Mouse (Mus musculus): ENCODE results near the gene Olfr689. TPM values are rescaled to one million over a fixed set of nuclear protein-coding genes. Genes with fewer than 3 reads are reported as not detected.
"Not testable (repeated sequence)": the region's sequence is repeated elsewhere in the genome, so short reads cannot be mapped to it uniquely, and the experiment has no call there.

The Olfr689 gene
- polyA plus RNA-seq, 1 experiment from 2014 or later: 0.18 TPM

GRCm38 (mm10) chr7:105356487-105356886 is 45.5 kb downstream of the Olfr689 start:
- H3K27ac ChIP-seq (replicated peaks; ENCODE audit: low read depth, low read length); H3K9me3 ChIP-seq (ENCODE audit: control insufficient read depth, low read length); H3K4me3 ChIP-seq (ENCODE audit: low read depth, low read length); H3K4me1 ChIP-seq (ENCODE audit: control insufficient read depth, insufficient read depth, low read length); H3K4me2 ChIP-seq (ENCODE audit: low read depth, low read length); H3K9ac ChIP-seq (ENCODE audit: low read depth, low read length); H3K27me3 ChIP-seq (replicated peaks; ENCODE audit: control insufficient read depth, insufficient read depth, low read length); ATAC-seq (ENCODE audit: low read depth); H3K36me3 ChIP-seq (ENCODE audit: control insufficient read depth, insufficient read depth, low read length); DNase-seq (ENCODE audit: low spot score): not testable (repeated sequence)
- 86% methylated on average over 1 of the region's 2 CpGs for WGBS

GRCm38 (mm10) chr7:105361713-105362112 is 50.7 kb downstream of the Olfr689 start:
- Histone ChIP-seq H3K4me2 (ENCODE audit: low read depth, low read length) (no peak overlapping the region), H3K4me3 (ENCODE audit: low read depth, low read length) (no peak overlapping the region), H3K9ac (ENCODE audit: low read depth, low read length) (no peak overlapping the region), H3K4me1 (ENCODE audit: control insufficient read depth, insufficient read depth, low read length) (no peaks in the 10 kb centered on the region), H3K36me3 (ENCODE audit: control insufficient read depth, insufficient read depth, low read length) (no peaks in the 10 kb centered on the region), H3K27ac (replicated peaks; ENCODE audit: low read depth, low read length) (no peak overlapping the region), H3K27me3 (replicated peaks; ENCODE audit: control insufficient read depth, insufficient read depth, low read length) (no peaks in the 10 kb centered on the region), H3K9me3 (ENCODE audit: control insufficient read depth, low read length) (no peaks in the 10 kb centered on the region)
- ATAC-seq (ENCODE audit: low read depth) (no peak), DNase-seq (ENCODE audit: low spot score) (no peak)
- WGBS: 79% methylated on average over 2 of the region's 2 CpGs

- no peak for DNase-seq (ENCODE audit: low spot score)
- Histone ChIP-seq H3K27me3 (replicated peaks; ENCODE audit: control insufficient read depth, insufficient read depth, low read length) (no peaks in the 10 kb centered on the region), H3K36me3 (ENCODE audit: control insufficient read depth, insufficient read depth, low read length) (peaks cover 4% of the 10 kb centered on the region; the same call in 1 of the 2 replicates), H3K4me3 (ENCODE audit: low read depth, low read length) (no peak overlapping the region), H3K27ac (replicated peaks; ENCODE audit: low read depth, low read length) (no peak overlapping the region), H3K9me3 (ENCODE audit: control insufficient read depth, low read length) (no peaks in the 10 kb centered on the region), H3K4me1 (ENCODE audit: control insufficient read depth, insufficient read depth, low read length) (no peaks in the 10 kb centered on the region), H3K4me2 (ENCODE audit: low read depth, low read length) (no peak overlapping the region), H3K9ac (ENCODE audit: low read depth, low read length) (no peak overlapping the region)
- WGBS: 84% methylated on average over 5 of the region's 5 CpGs
- no peak for ATAC-seq (ENCODE audit: low read depth)
Observed at GRCm38 (mm10) chr7:105367268-105367667, 56.3 kb downstream of the Olfr689 start.

- Histone ChIP-seq H3K4me3 (ENCODE audit: low read depth, low read length) (no peak within 1 kb of the TSS), H3K36me3 (ENCODE audit: control insufficient read depth, insufficient read depth, low read length) (peaks cover 7% of the 10 kb centered on the region; the same call in 1 of the 2 replicates), H3K9me3 (ENCODE audit: control insufficient read depth, low read length) (no peaks in the 10 kb centered on the region), H3K27me3 (replicated peaks; ENCODE audit: control insufficient read depth, insufficient read depth, low read length) (no peaks in the 10 kb centered on the region), H3K9ac (ENCODE audit: low read depth, low read length) (no peak within 1 kb of the TSS), H3K4me1 (ENCODE audit: control insufficient read depth, insufficient read depth, low read length) (no peaks in the 10 kb centered on the region), H3K4me2 (ENCODE audit: low read depth, low read length) (no peak within 1 kb of the TSS), H3K27ac (replicated peaks; ENCODE audit: low read depth, low read length) (no peak within 1 kb of the TSS)
- ATAC-seq (ENCODE audit: low read depth) (no peak), DNase-seq (ENCODE audit: low spot score) (no peak)
- 93% methylated on average over 1 of the region's 1 CpGs for WGBS
Observed at GRCm38 (mm10) chr7:105367930-105368329, 57.0 kb downstream of the Olfr689 start, which contains the start of gene Olfr692. Gene Olfr692, plus strand, starts transcription at chr7:105368230.

GRCm38 (mm10) chr7:105368521-105368920 is 57.6 kb downstream of the Olfr689 start:
- H3K9me3 ChIP-seq (ENCODE audit: control insufficient read depth, low read length): no peaks in the 10 kb centered on the region
- H3K9ac ChIP-seq (ENCODE audit: low read depth, low read length): no peak overlapping the region
- peaks cover 8% of the 10 kb centered on the region; the same call in 1 of the 2 replicates for H3K36me3 ChIP-seq (ENCODE audit: control insufficient read depth, insufficient read depth, low read length)
- WGBS: 92% methylated on average over 4 of the region's 4 CpGs
- H3K4me2 ChIP-seq (ENCODE audit: low read depth, low read length): no peak overlapping the region
- no peak overlapping the region for H3K27ac ChIP-seq (replicated peaks; ENCODE audit: low read depth, low read length)
- H3K4me3 ChIP-seq (ENCODE audit: low read depth, low read length): no peak overlapping the region
- H3K4me1 ChIP-seq (ENCODE audit: control insufficient read depth, insufficient read depth, low read length): no peaks in the 10 kb centered on the region
- ATAC-seq (ENCODE audit: low read depth) (no peak), DNase-seq (ENCODE audit: low spot score) (no peak)
- H3K27me3 ChIP-seq (replicated peaks; ENCODE audit: control insufficient read depth, insufficient read depth, low read length): no peaks in the 10 kb centered on the region

Other genes with a start within 250 kb of the Olfr689 start
- gene Olfr678, start 246.7 kb upstream of the Olfr689 start, polyA plus RNA-seq (2014; fragmentation: Nextera tagmentation; extraction: Ambion mirVana): not detected in 2 replicates
- 0.06 TPM in 1 of 2 replicates, not detected in the other for gene Olfr679, start 230.0 kb upstream of the Olfr689 start, polyA plus RNA-seq (2014; fragmentation: Nextera tagmentation; extraction: Ambion mirVana)
- not detected in 2 replicates for gene Olfr680-ps1, start 218.3 kb upstream of the Olfr689 start, polyA plus RNA-seq (2014; fragmentation: Nextera tagmentation; extraction: Ambion mirVana)
- gene Olfr681, start 194.3 kb upstream of the Olfr689 start, polyA plus RNA-seq (2014; fragmentation: Nextera tagmentation; extraction: Ambion mirVana): 0.18 TPM in 1 of 2 replicates, not detected in the other
- gene Olfr683, start 164.2 kb upstream of the Olfr689 start, polyA plus RNA-seq (2014; fragmentation: Nextera tagmentation; extraction: Ambion mirVana): not detected in 2 replicates
- gene Olfr684, start 147.5 kb upstream of the Olfr689 start, polyA plus RNA-seq (2014; fragmentation: Nextera tagmentation; extraction: Ambion mirVana): not detected in 2 replicates
- gene Olfr685, start 125.2 kb upstream of the Olfr689 start, polyA plus RNA-seq (2014; fragmentation: Nextera tagmentation; extraction: Ambion mirVana): 0.10 and 0.31 TPM in 2 replicates
- gene Olfr686, start 103.7 kb upstream of the Olfr689 start, polyA plus RNA-seq (2014; fragmentation: Nextera tagmentation; extraction: Ambion mirVana): not detected in 2 replicates
- not detected in 2 replicates for gene Olfr688, start 23.1 kb upstream of the Olfr689 start, polyA plus RNA-seq (2014; fragmentation: Nextera tagmentation; extraction: Ambion mirVana)
- not detected in 2 replicates for gene Olfr690, start 22.9 kb downstream of the Olfr689 start, polyA plus RNA-seq (2014; fragmentation: Nextera tagmentation; extraction: Ambion mirVana)
- 0.34 TPM in 1 of 2 replicates, not detected in the other for gene Olfr691, start 31.1 kb downstream of the Olfr689 start, polyA plus RNA-seq (2014; fragmentation: Nextera tagmentation; extraction: Ambion mirVana)
- gene Olfr692, start 57.1 kb downstream of the Olfr689 start, polyA plus RNA-seq (2014; fragmentation: Nextera tagmentation; extraction: Ambion mirVana): 0.18 and 0.35 TPM in 2 replicates
- 0.42 TPM in 1 of 2 replicates, not detected in the other for gene Gm5901, start 63.9 kb downstream of the Olfr689 start, polyA plus RNA-seq (2014; fragmentation: Nextera tagmentation; extraction: Ambion mirVana)
- 37.6 and 39.0 TPM in 2 replicates for gene Fam160a2, start 88.9 kb downstream of the Olfr689 start, polyA plus RNA-seq (2014; fragmentation: Nextera tagmentation; extraction: Ambion mirVana)
- 0.10 and 0.36 TPM in 2 replicates for gene Cnga4, start 93.4 kb downstream of the Olfr689 start, polyA plus RNA-seq (2014; fragmentation: Nextera tagmentation; extraction: Ambion mirVana)
- gene Cckbr, start 114.6 kb downstream of the Olfr689 start, polyA plus RNA-seq (2014; fragmentation: Nextera tagmentation; extraction: Ambion mirVana): 0.10 and 0.22 TPM in 2 replicates
- gene Cavin3, start 171.1 kb downstream of the Olfr689 start, polyA plus RNA-seq (2014; fragmentation: Nextera tagmentation; extraction: Ambion mirVana): 120 and 137 TPM in 2 replicates
- 51.8 and 54.6 TPM in 2 replicates for gene Smpd1, start 243.2 kb downstream of the Olfr689 start, polyA plus RNA-seq (2014; fragmentation: Nextera tagmentation; extraction: Ambion mirVana)